Mouse (Mus musculus) spleen, postnatal 14 days (tissue): ENCODE data around the gene Nudt8.
"Not testable (repeated sequence)": the region's sequence is repeated elsewhere in the genome, so short reads cannot be mapped to it uniquely, and the experiment has no call there.

Source experiments
- DNase-seq, 2 experiments: peaks; one replicate each; pipeline ENCODE4 v3.0.0; 2021 to 2022; ENCODE audit warnings: low spot score in 2 of 2

The Nudt8 gene

DNA sequence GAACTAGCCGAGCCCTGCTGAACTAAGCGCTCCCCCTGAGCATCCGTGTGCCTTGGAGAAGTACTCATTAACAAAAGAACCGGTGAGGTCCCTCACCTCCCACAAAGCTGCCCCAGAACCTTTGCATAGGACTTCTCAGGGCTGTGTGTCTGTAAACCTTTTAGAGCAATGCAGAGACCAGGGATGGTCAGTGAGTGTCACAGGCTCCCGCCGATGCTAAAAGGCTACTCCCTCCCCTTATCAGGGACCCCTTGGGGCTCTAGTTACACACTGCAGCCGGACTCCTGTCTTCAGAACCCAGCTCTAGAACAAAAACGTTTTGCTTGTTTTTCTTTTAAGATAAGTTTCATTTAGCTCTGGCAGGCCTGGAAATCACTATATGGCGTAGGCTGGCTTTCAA is 12.7 kb downstream of the Nudt8 start:
- no peak for DNase-seq

DNA sequence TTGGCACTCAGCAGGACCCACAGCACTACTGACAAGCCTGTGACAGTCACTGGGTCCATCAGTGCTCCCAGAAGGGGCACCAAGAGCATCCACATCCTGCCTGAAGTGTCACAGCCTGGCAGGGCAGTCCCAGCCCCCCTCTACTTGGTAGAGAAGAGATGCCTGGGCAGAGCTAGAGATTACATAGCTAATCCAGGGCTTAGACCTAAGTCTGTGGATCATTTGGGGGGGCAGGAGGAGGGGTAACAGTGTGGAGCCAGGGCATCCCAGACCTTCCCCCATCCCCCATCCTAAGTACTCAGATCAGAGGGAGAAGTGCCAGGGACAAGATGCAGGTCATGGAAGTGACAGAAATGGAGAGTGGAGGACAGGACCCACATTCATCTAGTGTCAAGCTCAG is 14.4 kb downstream of the Nudt8 start:
- no peak for DNase-seq

DNA sequence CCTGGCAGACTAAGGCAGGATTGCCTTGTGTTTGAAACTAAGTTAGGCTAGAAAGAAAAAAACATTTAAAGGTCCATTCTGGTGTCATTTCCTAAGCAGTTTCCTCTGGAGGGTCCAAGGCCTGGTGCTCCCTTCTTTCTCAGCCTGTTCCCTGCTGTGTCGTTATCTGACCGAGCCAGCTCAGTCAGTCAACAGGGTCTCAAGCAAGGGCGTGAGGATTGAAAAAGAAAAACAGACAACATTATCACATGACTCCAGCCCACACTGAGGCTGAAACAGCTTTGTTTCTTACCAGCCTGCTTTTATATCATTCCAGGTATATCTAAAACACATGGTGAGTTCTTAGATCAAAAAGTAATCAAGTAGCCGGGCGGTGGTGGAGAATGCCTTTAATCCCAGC is 15.3 kb downstream of the Nudt8 start:
- no peak for DNase-seq

DNA sequence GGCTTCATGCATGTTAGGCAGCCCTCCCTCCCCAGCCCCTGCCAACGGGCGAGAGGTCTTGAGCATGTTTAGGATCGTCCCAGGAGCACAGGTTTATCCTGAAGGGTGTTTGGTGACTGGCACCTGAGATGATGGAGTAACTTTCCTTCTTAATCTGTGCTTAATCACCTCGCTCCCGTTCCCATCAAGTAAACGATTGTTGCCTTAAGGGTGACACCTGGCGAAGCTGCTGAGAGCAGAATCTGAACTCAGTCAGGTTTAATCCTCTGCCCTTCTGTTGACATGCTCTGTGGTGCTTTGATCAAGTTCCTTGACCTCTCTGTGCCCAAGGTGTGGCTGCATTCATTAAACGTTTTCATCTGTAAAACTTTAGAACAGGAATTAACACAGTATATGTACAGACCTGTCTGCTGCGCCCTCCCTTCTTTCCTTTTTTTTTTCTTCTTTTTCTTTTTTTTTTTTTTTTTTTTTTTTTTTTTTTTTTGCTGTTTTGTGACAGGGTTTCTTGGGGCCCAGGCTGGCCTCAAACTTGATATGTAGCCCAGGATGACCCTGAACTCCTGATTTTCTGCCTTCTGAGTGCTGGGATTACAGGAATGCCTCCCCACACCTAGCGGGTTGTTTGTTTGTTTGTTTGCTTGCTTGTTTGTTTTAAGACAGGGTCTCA is 17.7 kb downstream of the Nudt8 start:
- DNase-seq, result no peak

DNA sequence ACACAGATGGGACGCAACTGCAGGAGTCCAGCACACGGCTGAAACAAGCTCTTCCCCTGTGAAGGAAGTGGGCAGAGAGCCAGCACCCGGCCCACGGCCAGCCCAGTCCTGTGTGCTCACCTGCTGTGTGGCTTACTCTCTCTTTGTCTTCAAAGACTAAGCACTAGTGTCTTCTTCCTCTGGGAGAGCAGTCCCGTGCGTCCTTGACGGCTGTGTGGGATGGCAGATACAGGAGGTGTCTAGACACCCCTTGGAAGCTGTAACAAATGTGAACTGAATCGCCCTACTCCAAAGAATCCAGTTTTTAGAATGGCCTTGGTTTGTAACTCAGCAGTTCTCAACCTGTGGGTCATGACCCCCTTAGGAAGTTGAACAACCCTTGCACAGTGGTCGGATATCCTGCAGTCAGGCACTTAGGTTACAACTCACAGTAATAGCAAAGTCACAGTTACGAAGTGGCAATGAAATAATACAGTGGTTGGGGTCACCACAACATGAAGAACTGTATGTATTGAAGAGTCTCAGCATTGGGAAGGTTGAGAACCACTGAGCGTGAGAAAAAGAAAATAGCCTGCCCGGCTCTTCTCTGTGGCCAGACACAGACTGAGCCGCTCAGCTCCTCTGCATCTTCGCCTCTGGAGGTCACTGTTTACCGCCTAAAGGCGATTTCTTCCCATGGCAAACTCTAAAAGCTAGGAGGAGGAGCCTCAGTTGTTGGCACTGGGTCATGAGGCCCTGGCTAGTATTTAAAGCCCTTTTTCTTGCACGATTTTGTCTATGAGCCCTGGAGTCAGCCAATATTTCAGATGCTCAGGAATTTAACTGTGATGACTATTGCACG is 18.6 kb downstream of the Nudt8 start:
- DNase-seq, result peak; percentile 40 to 66

DNA sequence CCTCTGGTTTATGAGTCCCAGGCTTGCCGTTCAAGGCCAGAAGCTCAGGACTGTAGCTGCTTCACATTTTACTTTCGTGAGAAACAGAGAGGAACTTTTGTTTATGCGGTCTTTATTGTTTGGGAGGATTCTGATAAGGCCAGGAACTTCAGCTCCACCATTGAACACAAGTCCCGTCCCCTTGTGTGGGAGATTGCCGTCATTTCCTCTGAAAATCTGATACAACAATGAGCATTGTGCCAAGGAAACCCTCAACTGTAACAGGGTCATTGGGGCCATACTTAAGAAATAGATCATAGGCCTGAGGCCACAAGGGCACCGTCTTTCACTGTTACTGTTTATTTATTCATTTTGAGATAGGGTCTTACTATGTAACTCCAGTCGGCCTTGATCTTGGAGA is 22.8 kb downstream of the Nudt8 start:
- DNase-seq, result no peak

DNA sequence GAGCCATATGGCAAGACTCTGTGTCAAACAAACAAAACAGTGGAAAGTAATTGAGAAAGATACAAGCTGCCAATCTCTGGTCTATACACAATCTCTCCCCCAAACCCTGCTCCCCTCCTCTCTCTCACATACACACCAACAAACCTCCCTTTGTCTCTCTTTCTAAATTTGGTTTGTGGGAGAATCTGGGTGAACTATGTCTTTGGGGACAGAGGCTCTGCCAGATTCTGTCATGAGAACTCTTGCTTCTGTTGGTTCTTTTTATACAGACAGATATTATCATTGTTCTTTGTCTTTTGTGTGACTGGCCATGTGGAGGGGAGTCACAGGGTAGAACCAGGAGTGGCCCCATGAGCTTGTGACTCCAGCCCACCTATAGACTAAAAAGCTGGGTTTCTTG is 27.2 kb downstream of the Nudt8 start:
- no peak for DNase-seq

DNA sequence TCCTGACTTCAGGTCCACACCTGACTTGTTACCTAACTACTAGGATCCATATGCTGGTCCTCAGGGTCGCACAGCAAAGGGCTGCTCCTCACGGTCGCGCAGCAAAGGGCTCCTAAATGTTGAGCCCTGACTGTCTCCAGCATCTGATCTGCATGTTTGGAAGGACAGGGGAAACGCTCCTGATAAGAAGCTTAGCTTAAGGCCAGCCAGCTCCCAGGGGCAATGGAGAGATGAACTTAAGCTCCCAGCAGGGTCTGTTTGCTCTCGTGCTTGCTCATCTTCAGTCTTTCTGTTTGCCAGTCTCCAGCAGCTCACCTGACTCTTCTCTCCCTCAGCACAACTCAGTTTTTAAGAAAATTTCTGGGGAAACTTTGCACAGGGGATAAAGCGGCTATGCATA is 32.3 kb downstream of the Nudt8 start:
- DNase-seq, result no peak

DNA sequence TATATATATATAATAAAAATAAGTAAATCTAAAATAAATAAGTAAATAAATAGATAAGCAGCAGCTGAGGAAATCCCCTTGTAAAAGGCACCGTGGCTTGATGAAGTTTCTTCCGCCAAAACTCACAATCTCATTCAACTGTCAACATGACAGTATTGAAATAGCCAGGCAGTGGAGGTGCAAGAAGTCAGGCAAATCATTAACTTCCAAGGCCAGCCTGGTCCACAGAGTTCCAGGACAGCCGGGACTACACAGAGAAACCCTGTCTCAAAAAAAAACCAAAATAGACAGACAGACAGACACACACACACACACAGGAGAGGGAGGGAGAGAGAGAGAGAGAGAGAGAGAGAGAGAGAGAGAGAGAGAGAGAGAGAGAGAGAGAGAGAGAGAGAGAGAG is 32.9 kb downstream of the Nudt8 start:
- no peak for DNase-seq

DNA sequence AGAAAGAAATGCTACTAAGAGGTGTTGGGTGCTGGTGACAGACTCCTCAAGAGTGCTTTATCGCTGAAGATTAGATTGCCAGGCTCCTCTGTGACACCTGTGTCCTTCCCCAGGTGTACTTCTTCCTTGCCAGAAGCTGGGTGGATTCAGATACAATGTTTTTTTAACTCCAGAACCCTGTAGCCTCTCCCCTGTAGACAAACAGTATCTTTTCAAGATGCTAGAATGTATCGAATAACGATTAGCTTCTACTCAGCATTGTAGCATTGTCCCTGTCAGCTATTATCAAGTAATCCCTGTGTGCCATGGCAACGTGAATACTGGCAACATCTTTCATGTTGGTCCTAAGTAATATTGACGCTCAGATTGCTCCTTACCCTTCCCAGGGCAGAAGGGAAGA is 33.4 kb downstream of the Nudt8 start:
- DNase-seq, result no peak

DNA sequence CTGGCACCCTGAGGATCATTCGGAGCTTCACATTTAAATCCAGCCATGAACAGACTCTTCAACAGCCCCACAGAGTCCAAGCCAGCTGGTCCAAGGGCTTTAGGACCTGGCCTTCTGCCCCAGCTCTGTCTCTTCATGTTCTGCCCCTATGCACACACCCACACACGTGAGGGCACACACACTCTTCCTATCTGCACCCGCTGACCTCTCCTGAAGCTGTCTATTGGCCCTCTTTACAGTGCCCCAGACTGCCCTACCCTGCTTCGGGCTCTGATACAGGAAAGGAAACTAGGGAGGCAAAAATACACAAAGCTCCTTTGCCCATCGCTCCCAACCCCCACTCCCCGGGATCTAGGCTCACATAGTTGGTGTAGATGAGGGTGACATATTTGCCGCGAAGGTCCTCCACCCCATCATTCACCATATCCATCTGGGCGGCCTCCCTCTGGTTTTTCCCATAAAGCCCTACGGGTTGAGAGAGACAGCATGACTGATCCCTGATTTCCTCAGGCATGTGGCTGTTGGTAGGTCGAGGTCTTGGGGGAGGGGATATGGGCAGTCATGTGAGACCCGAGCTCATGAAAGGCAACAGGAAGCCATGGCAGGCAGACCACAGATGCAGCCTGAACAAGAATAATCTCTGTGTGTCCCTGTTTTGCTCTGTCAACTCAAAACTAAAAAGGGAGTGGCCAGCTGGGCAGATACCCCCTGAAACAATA is 36.1 kb downstream of the Nudt8 start:
- no peak for DNase-seq

DNA sequence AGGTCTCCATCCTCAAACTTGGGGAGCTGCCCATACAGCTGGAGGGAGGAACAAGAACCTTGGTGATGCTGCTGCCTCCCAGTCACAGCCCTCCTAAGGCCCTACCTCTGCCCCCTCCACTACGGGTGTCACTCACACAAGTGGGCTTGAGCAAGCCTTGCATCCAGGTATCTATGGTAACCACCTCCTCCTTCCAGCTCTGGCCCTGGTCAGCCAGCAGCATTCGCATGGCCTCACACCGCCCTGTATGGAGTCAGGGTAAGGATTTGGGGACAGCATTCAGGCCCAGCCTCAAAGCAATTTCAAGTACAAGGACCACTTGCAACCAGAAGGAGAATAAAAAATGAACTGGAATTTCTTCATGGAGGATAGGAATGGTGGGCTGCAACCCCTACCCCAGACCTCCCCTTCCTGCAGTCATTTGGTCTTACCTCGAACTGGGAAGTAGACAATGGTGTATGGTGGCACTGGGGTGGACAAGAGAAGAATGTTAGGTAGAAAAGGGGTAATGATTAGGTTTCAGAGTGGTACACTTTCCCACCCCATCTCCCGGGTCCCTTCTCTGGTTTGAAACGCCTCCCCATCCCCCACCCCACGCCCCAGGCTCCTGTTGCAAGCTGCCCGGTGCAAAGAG is 36.9 kb downstream of the Nudt8 start:
- not testable (repeated sequence) for DNase-seq

DNA sequence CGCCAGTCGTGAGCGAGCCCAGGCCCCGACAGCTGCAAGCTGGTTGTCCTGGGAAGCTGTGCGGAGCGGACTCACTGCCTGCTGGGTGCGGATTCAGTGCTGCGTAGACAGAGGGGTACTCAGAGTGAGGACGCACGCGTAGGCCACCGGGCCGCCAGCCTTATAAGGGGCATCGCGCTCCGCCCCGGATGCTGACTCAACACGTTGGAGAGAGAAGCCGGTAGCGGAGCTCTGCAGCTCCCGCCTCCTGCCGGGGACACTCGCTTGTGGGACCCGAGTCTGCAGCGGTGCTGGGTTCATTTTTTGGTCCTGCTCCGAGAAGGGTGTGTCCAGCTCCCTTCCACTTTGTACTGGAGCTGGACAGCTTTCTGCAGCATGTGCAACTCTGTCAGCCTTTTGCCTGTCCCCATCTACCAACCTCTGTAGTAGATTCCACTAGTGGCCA is 37.4 kb downstream of the Nudt8 start, which contains the start of gene Gstp1:
Gene Gstp1 (minus strand): TSS at position 198 of the 445 bp plus-strand sequence.
- peak; percentile 68 to 79 for DNase-seq

DNA sequence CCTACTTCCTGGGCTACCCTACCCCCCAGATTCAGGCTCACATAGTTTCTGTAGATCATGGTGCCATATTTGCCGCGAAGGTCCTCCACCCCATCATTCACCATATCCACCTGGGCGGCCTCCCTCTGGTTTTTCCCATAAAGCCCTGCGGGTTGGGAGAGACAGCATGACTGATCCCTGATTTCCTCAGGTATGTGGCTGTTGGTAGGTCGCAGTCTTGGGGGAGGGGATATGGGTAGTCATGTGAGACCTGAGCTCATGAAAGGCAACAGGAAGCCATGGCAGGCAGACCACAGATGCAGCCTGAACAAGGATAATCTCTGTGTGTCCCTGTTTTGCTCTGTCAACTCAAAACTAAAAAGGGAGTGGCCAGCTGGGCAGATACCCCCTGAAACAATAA is 40.6 kb downstream of the Nudt8 start:
- not testable (repeated sequence) for DNase-seq

DNA sequence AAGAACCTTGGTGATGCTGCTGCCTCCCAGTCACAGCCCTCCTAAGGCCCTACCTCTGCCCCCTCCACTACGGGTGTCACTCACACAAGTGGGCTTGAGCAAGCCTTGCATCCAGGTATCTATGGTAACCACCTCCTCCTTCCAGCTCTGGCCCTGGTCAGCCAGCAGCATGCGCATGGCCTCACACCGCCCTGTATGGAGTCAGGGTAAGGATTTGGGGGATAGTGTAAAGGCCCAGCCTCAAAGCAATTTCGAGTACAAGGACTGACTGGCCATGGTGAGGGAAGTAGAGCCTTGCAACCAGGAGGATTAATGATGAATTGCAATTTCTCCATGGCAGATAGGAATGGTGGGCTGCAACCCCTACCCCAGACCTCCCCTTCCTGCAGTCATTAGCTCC is 41.1 kb downstream of the Nudt8 start:
- DNase-seq, result not testable (repeated sequence)

DNA sequence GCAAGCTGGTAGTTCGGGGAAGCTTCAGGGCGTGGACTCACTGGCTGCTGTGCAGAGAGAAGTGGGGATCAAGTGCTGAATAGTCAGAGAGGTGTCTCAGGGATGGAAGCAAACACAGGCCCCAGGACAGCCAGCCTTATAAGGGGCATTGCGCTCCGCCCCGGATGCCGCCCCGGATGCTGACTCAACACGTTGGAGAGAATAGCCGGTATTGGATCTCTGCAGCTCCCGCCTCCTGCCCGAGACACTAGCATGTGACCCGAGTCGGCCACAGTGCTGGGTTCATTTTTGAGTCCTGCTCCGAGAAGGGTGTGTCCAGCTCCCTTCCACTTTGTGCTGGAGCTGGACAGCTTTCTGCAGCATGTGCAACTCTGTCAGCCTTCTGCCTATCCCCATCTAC is 41.7 kb downstream of the Nudt8 start:
- no peak for DNase-seq

DNA sequence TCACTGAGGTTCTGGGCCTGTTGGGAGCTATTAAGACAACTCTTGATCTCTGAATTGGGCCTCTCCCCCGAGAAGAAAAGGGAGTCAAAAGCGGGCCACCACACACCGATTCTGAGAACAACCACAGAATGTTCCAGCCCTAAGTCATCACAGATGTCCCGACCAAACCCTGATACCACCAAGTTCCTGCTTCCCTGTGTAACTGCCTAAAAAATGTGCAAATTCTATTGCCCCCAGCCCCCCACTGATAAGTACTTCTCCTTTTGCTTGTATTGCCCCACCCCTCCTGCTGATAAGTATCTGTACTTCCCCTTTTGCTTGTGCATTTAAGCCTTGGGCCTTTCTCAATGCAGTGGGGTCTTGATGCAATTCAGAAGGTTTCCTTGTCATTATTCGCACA is 43.7 kb downstream of the Nudt8 start:
- not testable (repeated sequence) for DNase-seq

DNA sequence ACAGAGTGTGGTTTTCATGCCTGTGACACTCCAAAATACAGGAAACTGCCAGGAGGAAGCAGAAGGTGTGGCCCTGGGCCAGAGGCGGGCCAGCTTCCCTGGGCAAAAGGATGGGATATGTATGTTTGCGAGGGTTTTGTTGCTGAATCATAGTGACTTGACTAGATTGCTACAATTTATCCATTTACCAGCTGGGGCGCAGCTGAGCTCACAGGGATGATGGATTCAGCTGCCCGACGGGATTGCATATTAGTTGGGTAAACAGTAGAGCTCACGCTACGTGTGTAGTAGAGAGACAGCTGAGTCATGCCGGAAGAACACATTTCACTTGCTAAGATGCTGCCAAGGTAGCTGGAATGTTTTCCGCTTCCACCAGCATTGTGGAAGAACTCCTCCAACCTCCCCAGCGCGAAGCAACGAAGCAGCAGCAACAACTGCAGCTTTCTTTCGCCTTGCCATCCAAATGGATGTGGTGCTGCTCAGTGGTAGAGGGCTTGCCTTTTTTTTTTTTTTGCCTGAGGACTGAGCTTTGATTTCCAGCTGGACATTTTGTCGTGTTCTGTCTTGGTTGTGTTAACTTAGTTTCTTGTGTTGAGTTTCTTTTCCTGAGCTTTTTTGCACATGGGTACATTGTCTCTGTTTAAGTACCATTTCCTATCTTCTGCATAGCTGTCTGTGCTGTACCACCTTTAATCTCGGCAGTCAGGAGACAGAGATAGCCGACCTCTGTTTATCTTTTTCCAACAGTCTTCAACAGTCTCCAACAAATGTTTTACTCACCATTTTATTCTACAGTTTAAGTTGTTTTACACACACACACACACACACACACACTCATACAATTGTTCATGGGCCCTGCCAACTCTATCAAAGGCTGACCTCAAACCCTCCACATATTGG is 45.8 kb downstream of the Nudt8 start, which contains the start of gene Gstp2:
Gene Gstp2 (minus strand): TSS at position 58 of the 900 bp plus-strand sequence.
- peak in 1 of 2 experiments; percentile 43 for DNase-seq

DNA sequence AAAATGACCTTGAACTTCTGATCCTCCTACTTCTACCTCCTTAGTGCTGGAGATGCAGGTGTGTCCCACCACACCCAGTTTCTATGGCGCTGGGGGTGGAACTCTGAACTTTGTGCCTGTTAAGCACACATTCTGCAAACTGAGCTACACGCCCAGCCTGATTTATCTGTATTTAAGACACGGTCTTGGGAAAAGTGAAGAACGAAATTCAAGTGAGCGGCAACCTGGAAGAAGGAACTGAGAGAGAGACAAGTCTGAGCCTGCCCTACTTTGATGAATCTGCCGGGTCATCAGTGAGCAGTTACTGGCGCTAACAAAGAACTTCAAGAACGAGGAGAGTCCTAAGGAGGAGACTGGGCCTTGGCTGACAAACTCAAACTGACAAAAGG is 46.5 kb downstream of the Nudt8 start:
- DNase-seq, result no peak

DNA sequence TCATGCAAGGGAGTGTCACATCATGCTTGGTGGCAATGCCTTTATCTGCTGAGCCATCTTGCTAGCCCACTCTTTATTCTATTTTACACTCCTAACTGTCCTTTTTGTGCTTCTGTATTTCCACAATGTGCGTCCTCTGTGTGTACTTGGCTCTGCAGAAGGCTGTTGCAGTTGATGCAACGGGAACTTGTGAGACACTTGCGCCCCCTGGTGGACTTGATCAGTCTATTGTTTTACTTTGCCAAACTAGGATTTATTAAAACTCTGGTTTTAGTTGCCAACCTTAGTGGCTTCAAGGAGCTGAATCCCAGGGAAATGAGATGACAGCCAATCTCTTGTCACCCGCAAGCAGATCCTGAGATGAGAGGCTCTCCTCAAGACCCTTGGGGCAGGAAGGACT is 47.5 kb downstream of the Nudt8 start:
- DNase-seq, result peak; percentile 71 to 86

DNA sequence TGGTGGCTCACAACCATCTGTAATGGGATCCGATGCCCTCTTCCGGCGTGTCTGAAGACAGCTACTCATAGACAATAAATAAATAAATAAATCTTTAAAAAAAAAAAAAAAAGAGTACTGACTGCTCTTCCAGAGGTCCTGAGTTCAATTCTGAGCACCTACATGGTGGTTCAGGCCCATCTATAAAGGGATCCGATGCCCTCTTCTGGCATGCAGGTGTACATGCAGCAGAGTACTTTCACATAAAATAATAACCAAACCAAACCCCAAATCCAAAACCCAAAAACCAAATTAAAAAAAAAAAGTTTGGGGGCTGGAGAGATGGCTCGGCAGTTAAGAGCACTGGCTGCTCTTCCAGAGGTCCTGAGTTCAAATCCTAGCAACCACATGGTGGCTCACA is 48.7 kb downstream of the Nudt8 start:
- not testable (repeated sequence) for DNase-seq
